Mouse (Mus musculus): ENCODE measurements around the gene Sag. TPM values are rescaled to one million over a fixed set of nuclear protein-coding genes. Genes with fewer than 3 reads are reported as not detected.

Gene Sag
- polyA plus RNA-seq, 1 experiment = 0.80 TPM

DNA sequence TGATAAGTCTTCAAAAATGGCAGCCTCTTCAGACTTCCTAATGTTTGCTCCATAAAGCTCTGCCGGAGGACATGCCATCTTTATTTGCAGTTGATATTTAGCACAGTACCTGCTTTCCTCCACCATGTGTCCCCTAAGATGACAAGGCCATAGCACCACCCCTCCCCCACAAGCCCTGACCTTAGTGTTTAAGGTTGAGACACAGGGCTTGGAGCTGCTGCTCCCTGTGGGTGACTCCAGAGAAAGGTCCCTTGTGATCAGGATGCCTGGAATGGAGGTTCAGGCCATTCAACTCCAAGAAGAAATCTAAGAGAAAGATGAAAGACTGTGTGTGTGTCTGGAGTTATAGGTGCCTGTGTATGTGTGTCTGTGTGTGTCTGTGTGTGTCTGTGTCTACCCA lies 5.8 kb upstream of the Sag start:
- no peaks in the 10 kb centered on the region for H3K27me3 ChIP-seq (ENCODE audit: control insufficient read depth, insufficient read depth, low read length)

DNA sequence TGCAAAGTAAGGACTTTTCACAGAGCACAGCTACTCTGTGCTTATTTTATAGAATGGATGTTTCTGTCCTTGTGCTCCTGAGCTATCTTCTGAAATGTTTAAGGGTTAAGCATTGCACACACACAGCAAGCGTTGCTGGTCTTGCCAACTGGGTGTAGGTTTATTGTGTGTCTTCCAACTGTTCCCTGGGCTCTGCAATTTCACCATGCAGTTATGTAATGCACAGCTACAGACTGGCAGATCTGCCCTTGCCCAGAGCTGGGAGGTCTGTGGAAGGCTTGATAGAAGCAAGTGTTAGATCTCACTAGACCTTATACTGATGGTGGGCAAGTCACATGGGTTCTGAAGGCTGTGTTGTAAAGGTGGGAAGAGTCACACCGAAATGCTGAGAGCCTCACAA lies 5.2 kb upstream of the Sag start:
- peak; percentile 35 to 70 for DNase-seq
- Histone ChIP-seq H3K27ac (ENCODE audit: insufficient read depth, low read length) (no peak overlapping the region), H3K4me1 (ENCODE audit: control insufficient read depth, insufficient read depth, low read length) (peaks cover 5% of the 10 kb centered on the region; the same call in 1 of the 2 replicates), H3K4me3 (replicated peaks; ENCODE audit: insufficient read depth, low read depth, low read length) (no peak overlapping the region), H3K27me3 (ENCODE audit: control insufficient read depth, insufficient read depth, low read length) (no peaks in the 10 kb centered on the region)
- no peak for TF ChIP-seq POLR2A (IDR thresholded peaks at IDR 0.05; ENCODE audit: borderline replicate concordance, insufficient read depth, low read length)
- no peak for TF ChIP-seq CTCF (IDR thresholded peaks at IDR 0.05; ENCODE audit: borderline replicate concordance, insufficient read depth, low read depth, low read length)
- WGBS = 41% methylated on average over 2 of the region's 2 CpGs

More for the DNA sequence above, 5.8 kb upstream of the Sag start:
- 98% methylated on average over 1 of the region's 1 CpGs for WGBS
- TF ChIP-seq POLR2A (IDR thresholded peaks at IDR 0.05; ENCODE audit: borderline replicate concordance, insufficient read depth, low read length) = no peak
- no peak for TF ChIP-seq CTCF (IDR thresholded peaks at IDR 0.05; ENCODE audit: borderline replicate concordance, insufficient read depth, low read depth, low read length)
- Histone ChIP-seq H3K4me1 (ENCODE audit: control insufficient read depth, insufficient read depth, low read length) (peaks cover 10% of the 10 kb centered on the region), H3K27ac (ENCODE audit: insufficient read depth, low read length) (no peak overlapping the region), H3K4me3 (replicated peaks; ENCODE audit: insufficient read depth, low read depth, low read length) (no peak overlapping the region)
- no peak for DNase-seq

DNA sequence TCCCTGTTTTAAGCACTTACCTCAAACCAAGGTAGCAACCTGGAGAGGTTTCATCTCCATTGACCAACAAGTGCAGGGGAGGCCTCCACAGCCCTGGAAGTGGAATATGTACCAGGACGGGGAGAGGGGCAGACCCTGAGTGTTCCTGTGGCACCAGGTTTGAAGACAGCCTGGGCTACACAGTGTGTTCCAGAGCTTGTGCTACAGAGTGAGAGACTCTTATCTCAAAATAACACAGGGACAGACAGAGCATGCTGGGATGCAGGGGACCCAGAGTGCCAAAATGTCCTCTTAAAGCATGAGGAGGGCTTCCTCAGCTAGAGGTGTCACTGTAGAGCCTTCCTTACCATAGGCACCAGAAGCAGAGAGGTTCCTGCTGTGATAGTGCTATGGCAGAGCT lies 4.3 kb downstream of the Sag start:
- no peaks in the 10 kb centered on the region for H3K4me1 ChIP-seq (ENCODE audit: control insufficient read depth, insufficient read depth, low read length)
- TF ChIP-seq POLR2A (IDR thresholded peaks at IDR 0.05; ENCODE audit: borderline replicate concordance, insufficient read depth, low read length) (no peak), CTCF (IDR thresholded peaks at IDR 0.05; ENCODE audit: borderline replicate concordance, insufficient read depth, low read depth, low read length) (no peak)
- no peak overlapping the region for H3K27ac ChIP-seq (ENCODE audit: insufficient read depth, low read length)
- H3K27me3 ChIP-seq (ENCODE audit: control insufficient read depth, insufficient read depth, low read length) = no peaks in the 10 kb centered on the region
- no peak overlapping the region for H3K4me3 ChIP-seq (replicated peaks; ENCODE audit: insufficient read depth, low read depth, low read length)
- 89% methylated on average over 1 of the region's 1 CpGs for WGBS
- DNase-seq = no peak

DNA sequence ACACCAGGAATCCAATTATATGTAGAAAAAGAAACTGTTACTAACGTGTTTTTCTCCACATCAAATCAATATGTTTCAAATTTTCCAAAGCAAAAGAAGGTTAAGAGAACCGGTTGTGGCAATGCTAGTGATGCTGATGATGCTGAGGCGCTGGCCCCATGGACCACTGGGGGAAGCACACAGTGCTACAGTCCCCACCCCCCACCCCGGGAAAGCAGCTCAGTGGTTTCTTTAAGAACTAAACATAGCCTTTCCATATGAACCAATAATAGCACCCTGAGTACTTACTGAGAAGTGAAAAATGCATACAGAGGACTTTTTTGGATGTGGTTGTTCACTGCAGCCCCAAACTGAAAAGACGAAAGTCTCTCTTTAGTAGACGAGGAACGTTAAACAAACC lies 7.9 kb downstream of the Sag start:
- H3K4me1 ChIP-seq (ENCODE audit: control insufficient read depth, insufficient read depth, low read length) = no peaks in the 10 kb centered on the region
- no peak overlapping the region for H3K4me3 ChIP-seq (replicated peaks; ENCODE audit: insufficient read depth, low read depth, low read length)
- no peak for DNase-seq
- no peak overlapping the region for H3K27ac ChIP-seq (ENCODE audit: insufficient read depth, low read length)
- WGBS = 93% methylated on average over 7 of the region's 7 CpGs
- H3K27me3 ChIP-seq (ENCODE audit: control insufficient read depth, insufficient read depth, low read length) = no peaks in the 10 kb centered on the region
- no peak for TF ChIP-seq CTCF (IDR thresholded peaks at IDR 0.05; ENCODE audit: borderline replicate concordance, insufficient read depth, low read depth, low read length)
- no peak for TF ChIP-seq POLR2A (IDR thresholded peaks at IDR 0.05; ENCODE audit: borderline replicate concordance, insufficient read depth, low read length)

DNA sequence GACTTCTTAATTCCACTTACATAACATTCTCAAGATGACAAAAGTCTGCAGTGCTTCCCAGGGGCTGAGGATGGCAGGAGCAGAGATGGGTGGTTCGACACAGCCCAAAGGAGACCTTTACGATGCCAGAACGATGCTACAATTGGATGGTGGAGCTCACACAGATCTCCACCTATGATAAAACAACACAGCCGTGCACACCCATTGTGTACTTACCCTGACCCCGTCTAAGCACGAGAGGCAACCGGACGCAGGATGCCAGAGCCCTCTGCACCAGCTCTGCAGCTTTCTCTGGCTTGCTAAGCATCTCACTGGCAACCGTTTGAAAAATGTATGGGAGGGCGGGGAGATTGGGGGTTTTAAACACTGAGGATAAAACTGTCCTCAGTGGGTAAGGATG lies 8.6 kb downstream of the Sag start:
- no peaks in the 10 kb centered on the region for H3K27me3 ChIP-seq (ENCODE audit: control insufficient read depth, insufficient read depth, low read length)
- H3K4me1 ChIP-seq (ENCODE audit: control insufficient read depth, insufficient read depth, low read length) = no peaks in the 10 kb centered on the region
- no peak for DNase-seq
- TF ChIP-seq POLR2A (IDR thresholded peaks at IDR 0.05; ENCODE audit: borderline replicate concordance, insufficient read depth, low read length) = no peak
- no peak for TF ChIP-seq CTCF (IDR thresholded peaks at IDR 0.05; ENCODE audit: borderline replicate concordance, insufficient read depth, low read depth, low read length)
- WGBS = 73% methylated on average over 10 of the region's 10 CpGs
- no peak overlapping the region for H3K4me3 ChIP-seq (replicated peaks; ENCODE audit: insufficient read depth, low read depth, low read length)
- H3K27ac ChIP-seq (ENCODE audit: insufficient read depth, low read length) = no peak overlapping the region

DNA sequence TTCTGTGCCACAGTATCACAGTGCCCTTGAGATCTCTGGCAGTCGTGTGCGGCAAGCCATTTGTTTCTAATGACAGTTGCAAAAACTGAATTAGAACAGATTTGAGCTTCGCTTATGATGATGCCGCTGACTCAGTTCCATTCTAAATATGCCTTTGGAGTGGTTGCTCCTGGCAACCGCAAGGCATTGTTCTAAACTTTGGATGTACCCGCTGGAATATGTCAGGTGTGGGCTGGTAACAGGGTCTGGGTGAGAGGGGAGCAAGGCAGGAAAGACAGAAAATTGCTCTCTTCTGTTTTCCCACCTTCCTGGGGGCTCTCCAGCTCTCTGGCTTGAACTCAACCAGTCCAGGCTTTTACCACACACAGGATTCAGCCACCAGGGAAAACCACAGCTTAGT lies 9.7 kb downstream of the Sag start:
- DNase-seq = no peak
- no peak for TF ChIP-seq POLR2A (IDR thresholded peaks at IDR 0.05; ENCODE audit: borderline replicate concordance, insufficient read depth, low read length)
- no peak for TF ChIP-seq CTCF (IDR thresholded peaks at IDR 0.05; ENCODE audit: borderline replicate concordance, insufficient read depth, low read depth, low read length)
- no peak overlapping the region for H3K27ac ChIP-seq (ENCODE audit: insufficient read depth, low read length)
- no peaks in the 10 kb centered on the region for H3K27me3 ChIP-seq (ENCODE audit: control insufficient read depth, insufficient read depth, low read length)
- WGBS = 72% methylated on average over 6 of the region's 6 CpGs
- H3K4me1 ChIP-seq (ENCODE audit: control insufficient read depth, insufficient read depth, low read length) = no peaks in the 10 kb centered on the region
- no peak overlapping the region for H3K4me3 ChIP-seq (replicated peaks; ENCODE audit: insufficient read depth, low read depth, low read length)

DNA sequence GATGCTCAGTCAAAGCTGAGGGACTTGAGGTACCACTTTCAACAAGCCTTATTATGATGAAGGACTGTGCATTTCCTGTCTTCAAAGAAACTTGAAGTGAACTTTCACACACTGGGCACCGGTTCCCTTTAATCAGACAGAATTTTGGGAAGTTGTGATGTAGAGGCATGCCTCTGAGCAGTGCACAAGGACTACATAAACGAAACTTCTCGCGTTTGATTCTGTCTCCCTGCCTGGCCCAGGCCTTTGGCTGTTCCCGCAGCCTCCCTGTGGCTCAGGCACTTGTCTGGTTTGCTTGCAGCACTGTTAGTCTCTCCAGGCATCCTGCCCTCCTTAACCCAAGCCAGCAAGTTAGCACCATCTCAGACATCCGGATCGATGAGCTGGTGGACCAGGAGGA lies 10.2 kb downstream of the Sag start:
- Histone ChIP-seq H3K27me3 (ENCODE audit: control insufficient read depth, insufficient read depth, low read length) (no peaks in the 10 kb centered on the region), H3K4me3 (replicated peaks; ENCODE audit: insufficient read depth, low read depth, low read length) (no peak overlapping the region), H3K4me1 (ENCODE audit: control insufficient read depth, insufficient read depth, low read length) (no peaks in the 10 kb centered on the region), H3K27ac (ENCODE audit: insufficient read depth, low read length) (no peak overlapping the region)
- 38% methylated on average over 7 of the region's 7 CpGs for WGBS
- TF ChIP-seq POLR2A (IDR thresholded peaks at IDR 0.05; ENCODE audit: borderline replicate concordance, insufficient read depth, low read length) (no peak), CTCF (IDR thresholded peaks at IDR 0.05; ENCODE audit: borderline replicate concordance, insufficient read depth, low read depth, low read length) (no peak)
- peak; percentile 38 to 61 for DNase-seq

DNA sequence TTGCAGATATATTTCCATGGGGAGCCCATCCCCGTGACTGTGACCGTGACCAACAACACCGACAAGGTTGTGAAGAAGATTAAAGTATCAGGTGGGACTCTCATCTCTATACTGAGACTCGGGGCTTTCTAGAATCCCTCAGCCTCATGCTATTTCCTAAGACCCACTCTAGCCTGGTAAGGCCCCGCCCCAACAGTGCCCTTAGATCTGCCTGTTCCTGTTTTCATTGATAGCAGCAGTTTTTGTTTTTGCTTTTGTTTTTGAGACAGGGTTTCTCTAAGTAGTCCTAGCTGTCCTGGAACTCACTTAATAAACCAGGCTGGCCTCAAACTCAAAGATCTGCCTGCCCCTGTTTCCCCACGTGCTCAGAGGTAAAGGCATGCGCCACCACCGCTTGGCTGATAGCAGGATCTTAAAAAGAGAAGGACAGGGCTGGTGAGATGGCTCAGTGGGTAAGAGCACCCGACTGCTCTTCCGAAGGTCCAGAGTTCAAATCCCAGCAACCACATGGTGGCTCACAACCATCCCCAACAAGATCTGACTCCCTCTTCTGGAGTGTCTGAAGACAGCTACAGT lies 21.0 kb downstream of the Sag start:
- Histone ChIP-seq H3K27ac (ENCODE audit: insufficient read depth, low read length) (no peak overlapping the region), H3K27me3 (ENCODE audit: control insufficient read depth, insufficient read depth, low read length) (no peaks in the 10 kb centered on the region), H3K4me1 (ENCODE audit: control insufficient read depth, insufficient read depth, low read length) (no peaks in the 10 kb centered on the region), H3K4me3 (replicated peaks; ENCODE audit: insufficient read depth, low read depth, low read length) (no peak overlapping the region)
- 92% methylated on average over 10 of the region's 10 CpGs for WGBS
- TF ChIP-seq CTCF (IDR thresholded peaks at IDR 0.05; ENCODE audit: borderline replicate concordance, insufficient read depth, low read depth, low read length) (no peak), POLR2A (IDR thresholded peaks at IDR 0.05; ENCODE audit: borderline replicate concordance, insufficient read depth, low read length) (no peak)
- no peak for DNase-seq

Measured in cerebellum, adult 2 months (tissue).